Mouse (Mus musculus) neutrophil, adult 5-6 weeks (primary cell): ENCODE results near the gene Plekhs1. TPM values are rescaled to one million over a fixed set of nuclear protein-coding genes. Genes with fewer than 3 reads are reported as not detected.
"Not testable (repeated sequence)": the region's sequence is repeated elsewhere in the genome, so short reads cannot be mapped to it uniquely, and the experiment has no call there.

ENCODE experiments used
- ATAC-seq: fragments of 151-379, 151-347 bp; 2 replicates; pipeline ENCODE4 v1.8.0; 2017; ENCODE audit warnings: mild to moderate bottlenecking, moderate TSS enrichment; ENCODE audit not compliant: insufficient number of reproducible peaks, poor library complexity, low FRiP score, severe bottlenecking; ENCODE audit errors: extremely low read depth
- total RNA-seq: library from RNA; stranded (forward); fragments of 200-1000 nt; gene quantifications from 2 replicates; pipeline ENCODE4 v1.2.3, GENCODE M21; 2017

The Plekhs1 gene
- total RNA-seq, 1 experiment from 2014 or later: 6.1 TPM

GRCm38 (mm10) chr19:56489601-56490000 lies 28.2 kb downstream of the Plekhs1 start:
- ATAC-seq: no peak

- not testable (repeated sequence) for ATAC-seq
Measured at GRCm38 (mm10) chr19:56494157-56494556, 32.7 kb downstream of the Plekhs1 start.

- ATAC-seq: not testable (repeated sequence)
Measured at GRCm38 (mm10) chr19:56503069-56503468, 41.6 kb downstream of the Plekhs1 start.

GRCm38 (mm10) chr19:56503525-56503924 lies 42.1 kb downstream of the Plekhs1 start:
- not testable (repeated sequence) for ATAC-seq

- not testable (repeated sequence) for ATAC-seq
Measured at GRCm38 (mm10) chr19:56511207-56511606, 49.8 kb downstream of the Plekhs1 start.

- ATAC-seq: not testable (repeated sequence)
Measured at GRCm38 (mm10) chr19:56513527-56513926, 52.1 kb downstream of the Plekhs1 start.

GRCm38 (mm10) chr19:56519408-56519807 lies 58.0 kb downstream of the Plekhs1 start:
- ATAC-seq: not testable (repeated sequence)

- peak; percentile 91 for ATAC-seq
Measured at GRCm38 (mm10) chr19:56530529-56530928, 69.1 kb downstream of the Plekhs1 start.

- no peak for ATAC-seq
Measured at GRCm38 (mm10) chr19:56531251-56531650, 69.8 kb downstream of the Plekhs1 start.

GRCm38 (mm10) chr19:56533291-56534071 lies 72.0 kb downstream of the Plekhs1 start:
- ATAC-seq: no peak

GRCm38 (mm10) chr19:56534337-56534736 lies 72.9 kb downstream of the Plekhs1 start:
- no peak for ATAC-seq

GRCm38 (mm10) chr19:56535064-56535463 lies 73.6 kb downstream of the Plekhs1 start:
- ATAC-seq: no peak

GRCm38 (mm10) chr19:56535765-56536164 lies 74.3 kb downstream of the Plekhs1 start:
- no peak for ATAC-seq

Other genes starting within 250 kb of the Plekhs1 start
- gene Habp2, start 174.5 kb upstream of the Plekhs1 start, total RNA-seq: not detected in 2 replicates
- not detected in 2 replicates for gene Nrap, start 71.6 kb upstream of the Plekhs1 start, total RNA-seq
- 16.5 and 17.9 TPM in 2 replicates for gene Casp7, start 64.5 kb upstream of the Plekhs1 start, total RNA-seq
- gene Dclre1a, start 86.6 kb downstream of the Plekhs1 start, total RNA-seq: 2.9 and 4.3 TPM in 2 replicates
- gene Nhlrc2, start 86.6 kb downstream of the Plekhs1 start, total RNA-seq: 19.0 and 19.4 TPM in 2 replicates